Mouse (Mus musculus) retina, adult 2 months (tissue): ENCODE measurements around the gene Gfpt2.
"Not testable (repeated sequence)": the region's sequence is repeated elsewhere in the genome, so short reads cannot be mapped to it uniquely, and the experiment has no call there.

Experiments used
- DNase-seq: peaks from one replicate; pipeline ENCODE4 v3.0.0-alpha.2; 2012; ENCODE audit warnings: low read depth, low spot score

Gene Gfpt2

GRCm38 (mm10) chr11:49793619-49794341 lies at the start of gene Gfpt2:
Gfpt2 (plus strand) TSS chr11:49794178.
- DNase-seq = no peak

GRCm38 (mm10) chr11:49744981-49745380 lies 49.0 kb upstream of the Gfpt2 start:
- DNase-seq = no peak

- DNase-seq = no peak
These were observed 48.1 kb upstream of the Gfpt2 start for GRCm38 (mm10) chr11:49745839-49746238.

- no peak for DNase-seq
These were observed 47.2 kb upstream of the Gfpt2 start for GRCm38 (mm10) chr11:49746756-49747155.

GRCm38 (mm10) chr11:49754958-49755665 lies 38.9 kb upstream of the Gfpt2 start:
- no peak for DNase-seq

- no peak for DNase-seq
These were observed 35.9 kb upstream of the Gfpt2 start for GRCm38 (mm10) chr11:49758096-49758495.

- no peak for DNase-seq
These were observed 32.8 kb upstream of the Gfpt2 start for GRCm38 (mm10) chr11:49761130-49761529.

GRCm38 (mm10) chr11:49763555-49763954 lies 30.4 kb upstream of the Gfpt2 start:
- no peak for DNase-seq

- no peak for DNase-seq
These were observed 30.0 kb upstream of the Gfpt2 start for GRCm38 (mm10) chr11:49764023-49764422.

GRCm38 (mm10) chr11:49764639-49765299 lies 29.2 kb upstream of the Gfpt2 start:
- DNase-seq = no peak

- DNase-seq = no peak
These were observed 28.4 kb upstream of the Gfpt2 start for GRCm38 (mm10) chr11:49765377-49766136.

GRCm38 (mm10) chr11:49766137-49766411 lies 27.9 kb upstream of the Gfpt2 start:
- DNase-seq = no peak

GRCm38 (mm10) chr11:49767497-49767896 lies 26.5 kb upstream of the Gfpt2 start:
- not testable (repeated sequence) for DNase-seq

GRCm38 (mm10) chr11:49768781-49769180 lies 25.2 kb upstream of the Gfpt2 start:
- no peak for DNase-seq

- DNase-seq = no peak
These were observed 23.1 kb upstream of the Gfpt2 start for GRCm38 (mm10) chr11:49770676-49771550.

GRCm38 (mm10) chr11:49772251-49772650 lies 21.7 kb upstream of the Gfpt2 start:
- DNase-seq = no peak

GRCm38 (mm10) chr11:49774894-49775293 lies 19.1 kb upstream of the Gfpt2 start:
- DNase-seq = no peak

GRCm38 (mm10) chr11:49778844-49779243 lies 15.1 kb upstream of the Gfpt2 start:
- DNase-seq = no peak

- DNase-seq = no peak
These were observed 13.7 kb upstream of the Gfpt2 start for GRCm38 (mm10) chr11:49780161-49780817.

- no peak for DNase-seq
These were observed 12.1 kb upstream of the Gfpt2 start for GRCm38 (mm10) chr11:49781833-49782399.
